Mouse (Mus musculus): Measurements from ENCODE around the gene Lzic.

DNA sequence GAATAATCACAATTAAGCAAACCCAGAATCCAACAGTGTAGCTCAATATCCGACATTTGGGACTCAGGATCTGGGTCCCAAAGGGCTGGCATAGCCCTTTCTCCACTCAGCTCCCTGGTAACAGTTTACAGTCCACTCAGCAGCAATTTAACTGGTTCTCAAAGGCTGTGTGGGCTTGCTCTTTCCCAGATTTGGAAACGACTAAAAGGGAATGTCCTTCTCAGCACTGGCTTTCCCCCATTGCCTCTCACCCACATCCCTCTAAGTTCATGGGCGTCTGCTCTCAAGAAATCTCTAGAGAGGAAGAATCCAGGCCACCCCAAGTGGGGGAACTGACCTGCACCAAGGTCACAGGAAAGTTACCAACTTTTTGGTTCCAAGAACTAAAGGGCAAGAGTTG, 463 bp upstream of the Lzic start:
- TF ChIP-seq POLR2A (IDR thresholded peaks at IDR 0.05; ENCODE audit: borderline replicate concordance, extremely low read depth, low read depth, low read length) (no peak), CTCF (IDR thresholded peaks at IDR 0.05; ENCODE audit: insufficient read depth, low read length) (no peak)
